Mouse (Mus musculus) heart, embryonic 14.5 days (tissue): ENCODE data around the gene Chchd4. TPM values are rescaled to one million over a fixed set of nuclear protein-coding genes. Genes with fewer than 3 reads are reported as not detected.

ENCODE experiments used
- ATAC-seq: fragments of 200-750 bp; cut with Nextera tagmentation; 2 replicates; pipeline ENCODE4 v1.8.0; 2017; ENCODE audit warnings: low read depth, moderate TSS enrichment; ENCODE audit not compliant: insufficient number of reproducible peaks, insufficient read depth, low FRiP score
- H3K27ac ChIP-seq, 2 experiments: fragments of 200-500 bp in 1 of 2; fragments of 300-500 bp in 1 of 2; sonication (generic) in 1 of 2; replicated peaks in 1 of 2; 2 replicates each; pipeline ENCODE4 v1.5.1; 2012 to 2014; ENCODE audit warnings: low read depth in 2 of 2, low read length in 2 of 2, control low read depth in 1 of 2, mild to moderate bottlenecking in 1 of 2, mixed read lengths in 1 of 2; ENCODE audit not compliant: control insufficient read depth in 1 of 2, insufficient read depth in 1 of 2
- H3K27me3 ChIP-seq: fragments of 300-500 bp; sonication (generic); 2 replicates; pipeline ENCODE4 v1.6.1; 2014; ENCODE audit warnings: mild to moderate bottlenecking, low read length, control low read depth; ENCODE audit not compliant: control insufficient read depth, insufficient read depth
- H3K36me3 ChIP-seq: fragments of 300-500 bp; sonication (generic); 2 replicates; pipeline ENCODE4 v1.6.1; 2014; ENCODE audit warnings: mild to moderate bottlenecking, control low read depth, low read length, mixed read lengths; ENCODE audit not compliant: control insufficient read depth, insufficient read depth
- H3K4me1 ChIP-seq, 2 experiments: fragments of 200-500 bp in 1 of 2; fragments of 300-500 bp in 1 of 2; sonication (generic) in 1 of 2; 2 replicates each; pipeline ENCODE4 v1.6.1; 2012 to 2014; ENCODE audit warnings: low read length in 2 of 2, control low read depth in 1 of 2, mixed read lengths in 1 of 2; ENCODE audit not compliant: control insufficient read depth in 2 of 2, insufficient read depth in 2 of 2
- H3K4me2 ChIP-seq: fragments of 300-500 bp; sonication (generic); 2 replicates; pipeline ENCODE4 v1.6.1; 2014; ENCODE audit warnings: mild to moderate bottlenecking, low read length
- H3K4me3 ChIP-seq, 2 experiments: fragments of 200-500 bp in 1 of 2; fragments of 300-500 bp in 1 of 2; sonication (generic) in 1 of 2; 2 replicates each; pipeline ENCODE4 v1.5.1; 2012 to 2014; ENCODE audit warnings: low read length in 2 of 2, mild to moderate bottlenecking in 2 of 2, control low read depth in 1 of 2, low read depth in 1 of 2, moderate library complexity in 1 of 2; ENCODE audit not compliant: control insufficient read depth in 1 of 2, insufficient read depth in 1 of 2
- H3K9ac ChIP-seq: fragments of 300-500 bp; sonication (generic); 2 replicates; pipeline ENCODE4 v1.6.1; 2014; ENCODE audit warnings: mild to moderate bottlenecking, low read length
- H3K9me3 ChIP-seq: fragments of 300-500 bp; sonication (generic); 2 replicates; pipeline ENCODE4 v1.6.1; 2016; ENCODE audit warnings: low read length, control low read depth; ENCODE audit not compliant: control insufficient read depth
- WGBS: fragments of 180-500 bp; shearing (Covaris S2); extraction: QIAGEN DNeasy Blood & Tissue Kit; methylation state at CpG from one replicate; pipeline ENCODE4 v1.1.7; 2014; 5-methylcytosine and 5-hydroxymethylcytosine counted together
- polyA plus RNA-seq: library from polyadenylated mRNA; unstranded; fragments of >200 nt; fragmentation: Nextera tagmentation; extraction: Ambion mirVana; gene quantifications from 2 replicates; pipeline ENCODE4 v1.2.1, GENCODE M21; 2014

Gene Chchd4
- polyA plus RNA-seq, 1 experiment from 2014 or later: 32.5 TPM

DNA sequence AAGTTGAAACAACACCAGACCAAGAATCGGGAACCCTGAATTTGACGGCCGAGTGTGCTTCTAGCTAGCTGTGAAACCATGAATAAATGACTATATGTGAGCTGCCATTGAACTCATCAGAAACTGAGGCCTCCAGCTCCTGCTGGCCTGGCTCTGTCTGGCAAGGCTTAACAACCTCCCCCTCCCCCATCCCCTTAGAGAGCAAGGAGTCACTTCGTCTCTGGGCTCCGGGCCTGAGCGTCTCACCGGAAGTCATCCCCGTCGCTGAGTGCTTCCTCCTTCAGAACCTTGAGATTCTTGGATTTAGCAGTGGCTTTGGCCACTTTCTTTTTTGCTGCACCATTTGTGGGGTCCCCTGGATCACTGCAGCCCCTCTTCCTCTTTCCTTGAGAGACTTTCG, 36.9 kb upstream of the Chchd4 start:
- Histone ChIP-seq H3K27ac (no peak overlapping the region), H3K27me3 (no peaks in the 10 kb centered on the region), H3K4me2 (no peak overlapping the region), H3K9ac (no peak overlapping the region), H3K4me1 (peaks cover 0 to 10% of the 10 kb centered on the region in 2 experiments; a peak in 1 of 4 replicates), H3K4me3 (no peak overlapping the region), H3K36me3 (peaks cover 40% of the 10 kb centered on the region), H3K9me3 (no peaks in the 10 kb centered on the region)
- ATAC-seq: no peak
- WGBS: 78% methylated on average over 10 of the region's 10 CpGs

DNA sequence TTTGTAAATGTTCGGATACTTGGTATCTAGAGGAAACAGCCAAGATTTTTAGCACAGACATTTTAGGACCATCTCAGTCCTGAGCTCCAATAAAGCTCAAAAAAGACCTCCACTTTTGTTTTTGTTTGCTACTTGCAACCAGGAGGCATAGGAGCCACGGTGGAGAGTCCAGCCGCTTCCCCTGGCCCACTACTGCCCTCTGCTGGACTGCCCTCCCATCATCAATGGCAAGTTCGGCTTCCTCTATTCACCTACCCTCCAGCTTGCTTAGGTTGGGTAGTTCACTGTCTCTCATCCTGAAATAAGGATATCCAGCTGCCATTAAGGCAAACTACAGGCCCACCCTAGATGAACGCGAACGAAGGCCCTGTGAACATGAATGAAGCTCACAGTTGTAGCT, 36.0 kb upstream of the Chchd4 start:
- H3K4me1 ChIP-seq: 0 out of 4 replicates have a peak, but pooled peaks cover 0 to 1% of the 10 kb centered on the region in 2 experiments
- 40% methylated on average over 7 of the region's 7 CpGs for WGBS
- no peak for ATAC-seq
- H3K4me3 ChIP-seq: no peak overlapping the region
- no peak overlapping the region for H3K27ac ChIP-seq
- H3K27me3 ChIP-seq: no peaks in the 10 kb centered on the region
- H3K36me3 ChIP-seq: peaks cover 49% of the 10 kb centered on the region
- no peak overlapping the region for H3K4me2 ChIP-seq
- no peaks in the 10 kb centered on the region for H3K9me3 ChIP-seq
- no peak overlapping the region for H3K9ac ChIP-seq

DNA sequence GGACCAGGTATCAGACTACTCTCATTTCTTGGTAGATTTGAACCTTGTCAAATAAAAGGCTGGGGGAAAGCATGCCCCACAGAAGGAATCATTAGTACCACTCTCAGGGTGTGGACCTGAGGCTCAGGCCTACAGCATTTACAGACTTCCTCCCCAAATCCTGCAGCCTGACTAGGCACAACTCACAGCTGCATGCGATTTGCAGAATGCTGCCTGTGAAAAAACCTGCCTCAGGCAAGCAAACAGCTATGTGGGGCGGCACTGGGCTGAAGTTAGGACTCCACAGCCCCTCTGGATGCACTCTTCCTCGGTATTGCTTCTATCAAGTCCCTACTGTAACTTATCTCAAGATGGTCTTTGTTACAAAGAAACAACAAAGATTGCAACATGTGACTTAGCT, 34.7 kb upstream of the Chchd4 start:
- 81% methylated on average over 3 of the region's 3 CpGs for WGBS
- H3K36me3 ChIP-seq: peaks cover 62% of the 10 kb centered on the region

DNA sequence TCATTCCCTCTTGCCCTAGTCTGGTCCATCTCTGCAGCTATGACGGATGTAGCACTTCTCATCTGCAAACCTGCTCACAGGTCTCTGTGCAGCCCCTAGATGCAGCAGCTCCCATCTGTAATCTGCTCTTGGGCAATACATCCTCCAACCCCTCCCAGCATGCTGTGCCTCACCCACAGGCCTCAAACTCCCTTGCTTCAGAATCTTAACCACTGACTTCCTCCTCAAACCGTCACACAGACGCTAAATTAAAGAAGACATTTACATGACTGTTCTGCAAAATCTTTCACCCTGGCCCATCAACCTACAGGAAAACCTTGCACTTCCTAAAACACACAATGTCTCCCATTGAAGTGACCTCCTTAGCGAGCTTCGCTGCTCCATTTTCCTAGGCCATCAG, 32.7 kb upstream of the Chchd4 start:
- Histone ChIP-seq H3K4me3 (no peak overlapping the region), H3K36me3 (peaks cover 81% of the 10 kb centered on the region), H3K9me3 (peaks cover 2% of the 10 kb centered on the region; the same call in 1 of the 2 replicates), H3K9ac (no peak overlapping the region), H3K4me1 (no peaks in the 10 kb centered on the region), H3K27ac (no peak overlapping the region), H3K4me2 (no peak overlapping the region), H3K27me3 (no peaks in the 10 kb centered on the region)
- no peak for ATAC-seq
- 92% methylated on average over 5 of the region's 5 CpGs for WGBS

More for the DNA sequence above, 34.7 kb upstream of the Chchd4 start:
- Histone ChIP-seq H3K4me2 (no peak overlapping the region), H3K27ac (no peak overlapping the region), H3K9ac (no peak overlapping the region), H3K4me3 (no peak overlapping the region), H3K9me3 (peaks cover 2% of the 10 kb centered on the region; the same call in 1 of the 2 replicates), H3K27me3 (no peaks in the 10 kb centered on the region), H3K4me1 (no peaks in the 10 kb centered on the region)
- no peak for ATAC-seq

DNA sequence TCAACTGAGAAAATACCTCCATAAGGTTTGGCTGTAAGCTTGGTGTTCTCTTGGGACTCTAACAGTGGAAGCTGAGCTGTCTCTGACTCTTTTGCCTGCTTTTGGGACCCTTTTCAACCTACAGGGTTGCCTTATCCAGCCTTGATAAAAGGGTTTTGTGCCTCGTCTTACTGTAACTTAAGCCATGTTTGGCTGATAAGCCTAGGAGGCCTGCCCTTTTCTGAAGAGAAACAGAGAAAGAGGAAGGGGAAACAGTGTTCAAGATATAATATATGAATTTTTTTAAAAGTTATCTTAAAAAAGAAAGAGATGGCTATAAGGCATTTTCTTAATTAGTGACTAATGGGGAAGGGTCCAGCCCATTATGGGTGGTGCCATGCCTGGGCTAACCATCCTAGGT, 30.0 kb upstream of the Chchd4 start:
- H3K27ac ChIP-seq: no peak overlapping the region
- H3K36me3 ChIP-seq: peaks cover 99% of the 10 kb centered on the region
- no peak overlapping the region for H3K4me3 ChIP-seq
- no peak for ATAC-seq
- 71% methylated on average over 1 of the region's 1 CpGs for WGBS
- no peaks in the 10 kb centered on the region for H3K27me3 ChIP-seq
- no peak overlapping the region for H3K4me2 ChIP-seq
- H3K9ac ChIP-seq: no peak overlapping the region
- H3K9me3 ChIP-seq: peaks cover 2% of the 10 kb centered on the region; the same call in 1 of the 2 replicates
- no peaks in the 10 kb centered on the region for H3K4me1 ChIP-seq

DNA sequence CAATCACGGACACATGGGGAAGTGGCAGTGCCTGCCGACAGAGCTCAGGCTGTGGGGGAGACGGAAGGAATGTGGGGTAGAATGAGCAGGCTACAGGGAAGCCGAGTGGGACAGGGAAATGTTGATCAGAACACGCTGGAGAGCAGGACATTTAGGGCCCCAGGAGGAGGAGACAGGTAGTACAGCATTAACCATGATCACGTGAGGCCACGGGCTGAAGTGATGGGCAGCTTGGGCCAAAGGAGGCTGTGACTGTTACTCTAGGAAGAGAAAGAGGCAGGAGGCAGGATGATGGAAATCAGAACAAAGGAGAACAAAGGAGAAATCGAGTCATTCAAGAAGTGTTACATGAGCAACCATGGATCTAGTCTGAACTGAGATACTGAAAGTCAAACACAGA, 21.2 kb upstream of the Chchd4 start:
- WGBS: 76% methylated on average over 8 of the region's 8 CpGs
- Histone ChIP-seq H3K4me2 (no peak overlapping the region), H3K27me3 (no peaks in the 10 kb centered on the region), H3K4me3 (no peak overlapping the region), H3K4me1 (no peaks in the 10 kb centered on the region), H3K36me3 (peaks cover 91% of the 10 kb centered on the region), H3K9ac (no peak overlapping the region), H3K9me3 (no peaks in the 10 kb centered on the region), H3K27ac (no peak overlapping the region)
- ATAC-seq: no peak

DNA sequence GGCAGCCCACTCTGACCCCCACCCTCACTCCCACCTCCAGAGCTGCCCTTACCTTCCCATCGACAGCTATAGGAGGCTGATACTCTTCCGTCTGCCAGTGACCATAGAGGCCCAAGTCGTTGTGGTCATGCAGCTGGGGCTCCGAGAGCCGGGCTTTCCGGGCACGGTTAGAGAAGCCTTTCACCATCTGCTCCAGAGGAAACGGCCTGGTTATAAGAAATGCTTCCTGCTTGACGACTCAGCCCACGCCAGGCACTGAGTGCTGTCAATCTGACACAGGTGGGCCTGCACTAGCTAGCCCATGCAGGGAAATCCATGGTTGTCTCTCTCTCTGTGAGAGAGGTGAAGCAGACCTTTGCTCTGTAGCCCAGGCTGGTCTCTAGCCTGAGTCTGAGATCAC, 19.7 kb upstream of the Chchd4 start:
- 82% methylated on average over 10 of the region's 10 CpGs for WGBS
- H3K36me3 ChIP-seq: peaks cover 82% of the 10 kb centered on the region
- no peak for ATAC-seq

DNA sequence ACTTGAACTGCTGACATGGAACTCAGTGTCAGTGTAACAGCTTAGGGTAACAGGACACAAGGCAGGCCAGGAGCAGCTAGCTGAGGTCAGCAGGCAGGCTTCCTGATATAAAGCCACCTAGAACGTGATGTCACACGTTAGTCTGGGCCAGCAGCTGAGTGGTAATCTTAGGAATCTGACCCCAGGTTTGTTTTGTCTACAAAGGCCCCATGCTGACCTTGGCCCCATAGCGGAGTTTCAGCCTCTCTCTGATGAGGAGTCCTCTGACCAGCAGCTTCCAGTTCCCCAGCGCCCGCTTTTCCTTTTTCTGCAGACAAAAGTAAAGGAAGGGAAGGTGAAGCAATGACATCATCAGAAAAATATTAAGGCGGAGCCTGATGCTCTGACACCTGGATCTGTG, 17.7 kb upstream of the Chchd4 start:
- no peak for ATAC-seq
- Histone ChIP-seq H3K4me2 (no peak overlapping the region), H3K36me3 (peaks cover 82% of the 10 kb centered on the region), H3K4me3 (no peak overlapping the region), H3K27ac (no peak overlapping the region), H3K27me3 (no peaks in the 10 kb centered on the region), H3K9me3 (no peaks in the 10 kb centered on the region), H3K9ac (no peak overlapping the region), H3K4me1 (peaks cover 3 to 7% of the 10 kb centered on the region in 2 experiments; a peak in 1 of 4 replicates)
- WGBS: 66% methylated on average over 6 of the region's 6 CpGs

More for the DNA sequence above, 19.7 kb upstream of the Chchd4 start:
- Histone ChIP-seq H3K9me3 (no peaks in the 10 kb centered on the region), H3K27me3 (no peaks in the 10 kb centered on the region), H3K27ac (no peak overlapping the region), H3K4me2 (no peak overlapping the region), H3K4me1 (peaks cover 3 to 7% of the 10 kb centered on the region in 2 experiments; a peak in 1 of 4 replicates), H3K9ac (no peak overlapping the region), H3K4me3 (no peak overlapping the region)
